Mouse (Mus musculus) MEL (cell line): ENCODE data around the gene Pcbp3.

Experiments
- CHD1 ChIP-seq: IDR thresholded peaks from 2 replicates; pipeline ENCODE4 v1.6.1; 2012; ENCODE audit warnings: low read depth, mild to moderate bottlenecking, inconsistent platforms, low read length, improper control_type of control experiment
- CTCF ChIP-seq, 3 experiments: IDR thresholded peaks in 2 of 3; conservative IDR thresholded peaks in 1 of 3; 2 replicates each; pipeline ENCODE4 v1.5.1; 2011 to 2012; ENCODE audit warnings: low read length in 3 of 3, low read depth in 2 of 3, mild to moderate bottlenecking in 2 of 3, improper control_type of control experiment in 1 of 3, inconsistent platforms in 1 of 3, mixed read lengths in 1 of 3, moderate library complexity in 1 of 3; ENCODE audit not compliant: control insufficient read depth in 1 of 3, insufficient read depth in 1 of 3, poor library complexity in 1 of 3, severe bottlenecking in 1 of 3

DNA sequence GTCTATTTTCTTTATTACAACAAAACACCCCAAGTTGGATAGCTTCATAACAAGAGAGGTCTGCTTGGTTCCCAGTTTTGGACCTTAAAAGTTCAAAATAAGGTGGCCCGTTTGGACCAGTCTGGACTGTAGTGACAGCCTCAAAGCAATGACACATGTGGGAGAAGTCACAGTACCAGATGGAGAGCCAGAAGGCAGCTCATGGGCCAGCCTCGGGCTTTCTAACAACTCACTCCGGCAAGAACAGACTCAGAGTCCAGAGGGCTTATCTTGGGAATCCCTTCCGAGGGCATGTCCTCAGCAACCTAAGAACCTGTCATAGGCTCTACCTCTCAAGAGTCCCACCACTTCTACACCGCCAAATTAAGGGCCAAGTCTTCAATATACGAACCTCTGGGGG, 24.9 kb downstream of the Pcbp3 start:
- TF ChIP-seq CHD1 (no peak), CTCF (IDR thresholded peaks at IDR 0.05 in 2 of 3, conservative IDR thresholded peaks at IDR 0.05 in 1 of 3; ENCODE audit: control insufficient read depth in 1 of 3, insufficient read depth in 1 of 3, low read depth in 2 of 3, low read length in 3 of 3, poor library complexity in 1 of 3, severe bottlenecking in 1 of 3) (no peak)
